Mouse (Mus musculus) CH12.LX (cell line): Measurements from ENCODE around the gene Cwc22. TPM values are rescaled to one million over a fixed set of nuclear protein-coding genes. Genes with fewer than 3 reads are reported as not detected.

Experiments
- DNase-seq: peaks from one replicate; pipeline ENCODE4 v3.0.0-alpha.2; 2013; ENCODE audit errors: extremely low read depth
- H3K27ac ChIP-seq: 2 replicates; pipeline ENCODE4 v1.5.1; 2012; ENCODE audit warnings: low read depth, mild to moderate bottlenecking, control low read depth, moderate library complexity; ENCODE audit not compliant: insufficient read depth
- H3K27me3 ChIP-seq: replicated peaks from 2 replicates; pipeline ENCODE3; 2012; ENCODE audit warnings: inconsistent platforms
- H3K36me3 ChIP-seq, 2 experiments: replicated peaks in 1 of 2; 2 replicates each; pipeline versions ENCODE3 to v1.6.1; 2012; ENCODE audit warnings: inconsistent platforms in 1 of 2, low read length in 1 of 2, mild to moderate bottlenecking in 1 of 2, mixed read lengths in 1 of 2, moderate library complexity in 1 of 2; ENCODE audit not compliant: control insufficient read depth in 1 of 2, insufficient read depth in 1 of 2
- H3K4me1 ChIP-seq, 2 experiments: 2 replicates each; pipeline ENCODE4 v1.6.1; 2012; ENCODE audit warnings: inconsistent platforms in 1 of 2, moderate library complexity in 1 of 2; ENCODE audit not compliant: insufficient read depth in 2 of 2, control insufficient read depth in 1 of 2
- H3K4me2 ChIP-seq: 2 replicates; pipeline ENCODE4 v1.6.1; 2012; ENCODE audit warnings: low read depth, mild to moderate bottlenecking, control low read depth; ENCODE audit not compliant: poor library complexity, insufficient read depth, severe bottlenecking
- H3K4me3 ChIP-seq, 3 experiments: fragments of 150-350 bp in 1 of 3; sonication (generic) in 1 of 3; replicated peaks in 1 of 3; 2 replicates each; pipeline versions ENCODE3 to v1.5.1; 2011 to 2012; ENCODE audit warnings: low read depth in 2 of 3, low read length in 2 of 3, mild to moderate bottlenecking in 2 of 3, moderate library complexity in 2 of 3, control low read depth in 1 of 3, improper control_type of control experiment in 1 of 3, inconsistent platforms in 1 of 3, mixed read lengths in 1 of 3; ENCODE audit not compliant: poor library complexity in 1 of 3
- H3K79me2 ChIP-seq: replicated peaks from 2 replicates; pipeline ENCODE4 v1.6.1; 2012; ENCODE audit warnings: mild to moderate bottlenecking, moderate library complexity; ENCODE audit not compliant: control insufficient read depth, poor library complexity, insufficient read depth, severe bottlenecking; ENCODE audit errors: extremely low read depth
- H3K9ac ChIP-seq: 2 replicates; pipeline ENCODE4 v1.6.1; 2012; ENCODE audit warnings: low read depth, mild to moderate bottlenecking, control low read depth, moderate library complexity; ENCODE audit not compliant: insufficient read depth
- H3K9me3 ChIP-seq: replicated peaks from 2 replicates; pipeline ENCODE3; 2012; ENCODE audit warnings: low read length, inconsistent platforms, mixed read lengths
- BHLHE40 ChIP-seq: IDR thresholded peaks from 2 replicates; pipeline ENCODE4 v1.6.1; 2011; ENCODE audit warnings: mild to moderate bottlenecking, low read depth, low read length, improper control_type of control experiment
- CHD1 ChIP-seq: IDR thresholded peaks from 2 replicates; pipeline ENCODE4 v1.6.1; 2012; ENCODE audit warnings: low read depth, low read length, improper control_type of control experiment, inconsistent platforms
- ETS1 ChIP-seq: conservative IDR thresholded peaks from 2 replicates; pipeline ENCODE4 v1.6.1; 2012; ENCODE audit warnings: low read depth, mild to moderate bottlenecking, inconsistent platforms, low read length, improper control_type of control experiment, moderate library complexity
- HCFC1 ChIP-seq: IDR thresholded peaks from 2 replicates; pipeline ENCODE4 v1.6.1; 2012; ENCODE audit warnings: low read depth, mild to moderate bottlenecking, inconsistent platforms, low read length, improper control_type of control experiment
- IRF4 ChIP-seq: IDR thresholded peaks from 2 replicates; pipeline ENCODE4 v1.6.1; 2014; ENCODE audit warnings: low read depth, mild to moderate bottlenecking, inconsistent platforms, low read length, improper control_type of control experiment
- JUN ChIP-seq: IDR thresholded peaks from 2 replicates; pipeline ENCODE4 v1.6.1; 2011; ENCODE audit warnings: low read depth, mild to moderate bottlenecking, low read length, improper control_type of control experiment, moderate library complexity; ENCODE audit not compliant: insufficient read depth
- JUND ChIP-seq: conservative IDR thresholded peaks from 2 replicates; pipeline ENCODE4 v1.6.1; 2011; ENCODE audit warnings: low read depth, low read length, improper control_type of control experiment
- KAT2A ChIP-seq: IDR thresholded peaks from 2 replicates; pipeline ENCODE4 v1.6.1; 2012; ENCODE audit warnings: low read length, improper control_type of control experiment, inconsistent platforms; ENCODE audit not compliant: insufficient replicate concordance
- MAFK ChIP-seq: IDR thresholded peaks from 2 replicates; pipeline ENCODE4 v1.6.1; 2011; ENCODE audit warnings: low read length, improper control_type of control experiment; ENCODE audit not compliant: insufficient replicate concordance
- MEF2A ChIP-seq: IDR thresholded peaks from 2 replicates; pipeline ENCODE4 v1.6.1; 2014; ENCODE audit warnings: low read depth, mild to moderate bottlenecking, inconsistent platforms, low read length, improper control_type of control experiment, borderline replicate concordance
- NELFE ChIP-seq: IDR thresholded peaks from 2 replicates; pipeline ENCODE4 v1.6.1; 2011; ENCODE audit warnings: low read depth, low read length, improper control_type of control experiment
- PAX5 ChIP-seq: IDR thresholded peaks from 2 replicates; pipeline ENCODE4 v1.6.1; 2012; ENCODE audit warnings: low read length, inconsistent platforms, mixed read lengths
- RAD21 ChIP-seq: IDR thresholded peaks from 2 replicates; pipeline ENCODE4 v1.6.1; 2011; ENCODE audit warnings: low read depth, mild to moderate bottlenecking, low read length, improper control_type of control experiment, moderate library complexity
- RCOR1 ChIP-seq: conservative IDR thresholded peaks from 2 replicates; pipeline ENCODE4 v1.6.1; 2012; ENCODE audit warnings: low read depth, mild to moderate bottlenecking, inconsistent platforms, low read length, improper control_type of control experiment
- SIN3A ChIP-seq: IDR thresholded peaks from 2 replicates; pipeline ENCODE4 v1.6.1; 2012; ENCODE audit warnings: low read length, improper control_type of control experiment, inconsistent platforms
- SMC3 ChIP-seq: IDR thresholded peaks from 2 replicates; pipeline ENCODE4 v1.6.1; 2011; ENCODE audit warnings: low read depth, low read length, improper control_type of control experiment
- TBP ChIP-seq: conservative IDR thresholded peaks from 2 replicates; pipeline ENCODE4 v1.6.1; 2011; ENCODE audit warnings: low read depth, low read length, improper control_type of control experiment
- TCF12 ChIP-seq: IDR thresholded peaks from 2 replicates; pipeline ENCODE4 v1.6.1; 2014; ENCODE audit warnings: low read depth, mild to moderate bottlenecking, inconsistent platforms, low read length, improper control_type of control experiment
- ZC3H11A ChIP-seq: IDR thresholded peaks from 2 replicates; pipeline ENCODE4 v1.6.1; 2012; ENCODE audit warnings: low read depth, mild to moderate bottlenecking, inconsistent platforms, low read length, improper control_type of control experiment
- ZKSCAN1 ChIP-seq: IDR thresholded peaks from 2 replicates; pipeline ENCODE4 v1.6.1; 2012; ENCODE audit warnings: low read depth, inconsistent platforms, low read length, improper control_type of control experiment, borderline replicate concordance
- dilution Hi-C: fragments of 300-500 bp; cut with MboI; formaldehyde crosslinking; loops from 2 replicates; pipeline ENCODE4 v1.14.3; 2020; ENCODE audit warnings: low sequenced_read_pairs; ENCODE audit not compliant: extremely low pct_unique_long_range_greater_than_20kb, extremely low pct_ligation_motif_present
- in situ Hi-C: fragments of 300-500 bp; cut with MboI; formaldehyde crosslinking; loops from 3 replicates; pipeline ENCODE4 v1.14.3; 2019; ENCODE audit warnings: low sequenced_read_pairs, low pct_ligation_motif_present, low pct_unique_long_range_greater_than_20kb, mixed read lengths
- polyA plus RNA-seq: library from polyadenylated mRNA; unstranded; fragments of >175 nt; gene quantifications from 2 replicates; pipeline ENCODE4 v1.2.1, GENCODE M21; 2012; ENCODE audit warnings: low read depth; ENCODE audit not compliant: insufficient read length
- total RNA-seq, 2 experiments: library from RNA; depleted of rRNA; stranded (reverse); fragments of 300-350 nt in 1 of 2; fragments of >200 nt in 1 of 2; gene quantifications; 2 replicates each; pipeline ENCODE4 v1.2.3; 2012 to 2014

The Cwc22 gene
- total and polyA plus RNA-seq, 3 experiments, result 51.3 to 74.5 (median 53.2) TPM

DNA sequence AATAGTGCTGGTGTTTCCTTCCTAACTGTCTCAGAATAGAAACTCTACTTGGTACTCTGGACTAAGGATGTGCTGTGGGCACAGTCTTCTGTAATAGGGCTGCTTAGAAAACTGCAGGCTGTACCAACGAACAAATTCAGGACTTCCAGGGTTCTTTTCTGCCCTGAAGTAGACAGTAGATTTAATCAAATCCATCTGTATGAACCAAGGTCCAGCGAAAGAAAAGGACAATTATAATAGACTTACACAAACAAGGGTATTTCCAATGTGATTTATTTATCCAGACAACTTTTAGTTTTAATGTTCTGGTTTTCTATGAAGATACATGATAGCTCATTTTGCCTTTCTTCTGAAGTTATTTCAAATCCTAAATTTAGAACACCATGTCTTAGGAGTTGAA is 28.2 kb upstream of the Cwc22 start:
- in situ Hi-C loops, result no loop called here
- no peaks in the 10 kb centered on the region for H3K79me2 ChIP-seq
- TF ChIP-seq ETS1, result no peak
- TF ChIP-seq JUN, result no peak
- TF ChIP-seq SMC3, result no peak
- TF ChIP-seq ZKSCAN1, result no peak
- no peak for TF ChIP-seq MEF2A
- no peak for TF ChIP-seq TBP
- no peak for TF ChIP-seq PAX5
- TF ChIP-seq, all 38 proteins: peak for 0
- H3K4me1 ChIP-seq, result no peaks in the 10 kb centered on the region
- H3K36me3 ChIP-seq, result no peaks in the 10 kb centered on the region
- no peak overlapping the region for H3K4me2 ChIP-seq
- H3K9me3 ChIP-seq, result peaks cover 10% of the 10 kb centered on the region
- H3K4me3 ChIP-seq, result no peak overlapping the region
- DNase-seq, result no peak
- dilution Hi-C loops, result no loop called here
- H3K27me3 ChIP-seq, result no peaks in the 10 kb centered on the region
- H3K9ac ChIP-seq, result no peak overlapping the region
- no peak overlapping the region for H3K27ac ChIP-seq

DNA sequence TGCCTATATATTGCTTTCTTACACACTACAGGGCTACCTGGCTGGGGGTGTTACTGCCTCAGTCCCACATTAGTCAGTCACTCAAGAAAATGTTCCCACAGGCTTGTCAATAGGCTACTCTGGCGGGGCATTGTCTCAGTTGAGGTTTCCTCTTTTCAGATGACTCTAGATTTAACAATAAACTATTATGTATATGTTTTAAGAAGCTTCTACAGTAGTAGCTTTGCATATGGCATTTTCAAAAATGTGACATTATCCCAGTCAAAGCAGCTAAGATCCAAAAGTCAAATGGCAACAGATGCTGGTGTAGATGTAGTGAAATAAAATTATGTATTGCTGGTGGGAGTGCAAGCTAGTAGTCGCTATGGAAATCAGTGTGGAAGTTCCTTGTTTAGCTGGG is 27.1 kb upstream of the Cwc22 start:
- H3K27me3 ChIP-seq, result no peaks in the 10 kb centered on the region
- H3K9ac ChIP-seq, result no peak overlapping the region
- TF ChIP-seq TBP (no peak), RCOR1 (no peak), BHLHE40 (no peak), NELFE (no peak), TCF12 (no peak), SMC3 (no peak), JUND (no peak), ZKSCAN1 (no peak), MAFK (no peak), ZC3H11A (no peak), RAD21 (no peak), HCFC1 (no peak), CHD1 (no peak), SIN3A (no peak), IRF4 (no peak), KAT2A (no peak)
- no peak for DNase-seq
- H3K9me3 ChIP-seq, result peaks cover 7% of the 10 kb centered on the region
- in situ Hi-C loops, result no loop called here
- no peaks in the 10 kb centered on the region for H3K4me1 ChIP-seq
- H3K79me2 ChIP-seq, result no peaks in the 10 kb centered on the region
- no peak overlapping the region for H3K27ac ChIP-seq
- H3K36me3 ChIP-seq, result no peaks in the 10 kb centered on the region
- no peak overlapping the region for H3K4me2 ChIP-seq
- dilution Hi-C loops, result no loop called here
- H3K4me3 ChIP-seq, result no peak overlapping the region
